Mouse (Mus musculus) ovary, postnatal 36 days (tissue): Measurements from ENCODE around the gene Mapkapk2.

ENCODE experiments used
- DNase-seq: peaks from one replicate; pipeline ENCODE4 v3.0.0; 2022; ENCODE audit warnings: low spot score, mixed read lengths

Gene Mapkapk2

DNA sequence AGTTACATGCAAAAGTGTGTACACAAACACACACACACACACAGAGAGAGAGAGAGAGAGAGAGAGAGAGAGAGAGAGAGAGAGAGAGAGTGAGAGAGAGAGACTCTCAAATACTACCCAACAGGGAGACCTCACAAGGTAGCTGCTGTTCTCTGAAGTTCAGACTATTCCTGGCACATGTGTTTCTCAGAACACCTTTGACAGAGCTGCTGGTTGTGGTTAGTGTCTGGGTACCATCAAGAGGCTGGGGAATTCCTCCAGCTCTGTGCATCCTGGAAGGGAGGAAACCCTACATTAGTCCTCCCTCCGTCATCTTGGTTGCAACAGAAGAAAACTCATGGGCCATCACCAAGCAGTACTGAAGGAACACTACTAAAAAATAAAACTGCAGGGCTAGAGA lies 16.9 kb downstream of the Mapkapk2 start:
- DNase-seq, result no peak

DNA sequence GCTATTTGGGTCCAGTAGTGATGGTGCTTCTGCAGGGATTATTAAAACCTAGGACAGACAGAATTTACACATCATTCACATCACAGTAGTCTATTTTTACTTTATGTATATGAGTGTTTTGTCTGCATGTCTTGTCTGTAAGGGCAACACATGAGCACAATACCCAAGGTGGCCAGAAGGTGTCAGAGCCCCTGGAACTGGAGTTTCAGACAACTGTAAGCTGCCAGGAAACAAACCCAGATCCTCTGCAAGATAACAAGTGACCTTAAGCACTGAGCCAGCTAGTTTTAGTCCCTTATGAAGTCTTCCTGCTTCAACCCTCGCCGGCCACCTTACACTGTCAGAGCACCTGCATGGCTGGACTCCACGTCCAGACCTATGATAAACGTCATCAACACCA lies 17.9 kb downstream of the Mapkapk2 start:
- no peak for DNase-seq

- DNase-seq, result no peak
Measured at GRCm38 (mm10) chr1:131078761-131079330, 18.8 kb downstream of the Mapkapk2 start.

GRCm38 (mm10) chr1:131075098-131075791 lies 22.4 kb downstream of the Mapkapk2 start:
- no peak for DNase-seq

DNA sequence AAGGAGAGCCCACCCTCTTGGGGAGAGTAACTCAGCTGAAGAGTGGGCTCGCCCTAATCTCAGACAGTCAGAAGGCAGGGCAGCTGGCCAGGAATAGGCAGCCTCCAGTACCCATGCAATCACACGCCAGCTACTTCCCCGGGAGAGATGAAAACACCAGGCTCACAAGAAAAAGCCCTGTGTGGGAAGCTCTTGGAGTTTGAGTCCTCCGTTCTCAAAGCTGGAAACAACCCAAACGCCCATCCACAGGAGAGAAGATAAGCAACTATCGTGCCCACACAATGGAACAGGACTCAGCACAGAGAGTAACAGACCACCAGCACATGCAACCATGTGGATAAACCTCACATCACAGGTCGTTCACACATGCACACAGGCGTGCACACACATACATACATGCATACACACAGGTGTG lies 23.1 kb downstream of the Mapkapk2 start:
- DNase-seq, result no peak

GRCm38 (mm10) chr1:131072376-131072990 lies 25.1 kb downstream of the Mapkapk2 start:
- DNase-seq, result no peak

DNA sequence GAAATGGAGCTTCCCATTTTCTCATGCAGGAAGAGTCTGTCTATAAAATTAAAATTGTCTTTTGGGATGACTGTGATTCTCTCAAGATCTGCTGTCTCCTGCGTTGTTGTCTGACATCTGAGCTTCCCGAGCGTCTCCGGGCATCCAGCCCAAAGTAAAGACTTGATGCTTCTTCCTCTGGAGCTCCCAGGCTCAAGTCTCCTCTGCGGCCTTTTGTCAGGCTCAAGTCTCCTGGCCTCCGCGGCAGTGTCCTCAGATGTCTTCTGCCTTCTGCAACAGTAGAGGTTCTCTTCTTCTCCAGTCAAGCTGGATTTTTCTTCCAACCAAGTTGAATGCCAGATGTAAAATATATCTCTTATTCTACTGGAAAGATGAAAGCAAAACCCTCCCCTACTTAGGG lies 28.6 kb downstream of the Mapkapk2 start:
- DNase-seq, result no peak

DNA sequence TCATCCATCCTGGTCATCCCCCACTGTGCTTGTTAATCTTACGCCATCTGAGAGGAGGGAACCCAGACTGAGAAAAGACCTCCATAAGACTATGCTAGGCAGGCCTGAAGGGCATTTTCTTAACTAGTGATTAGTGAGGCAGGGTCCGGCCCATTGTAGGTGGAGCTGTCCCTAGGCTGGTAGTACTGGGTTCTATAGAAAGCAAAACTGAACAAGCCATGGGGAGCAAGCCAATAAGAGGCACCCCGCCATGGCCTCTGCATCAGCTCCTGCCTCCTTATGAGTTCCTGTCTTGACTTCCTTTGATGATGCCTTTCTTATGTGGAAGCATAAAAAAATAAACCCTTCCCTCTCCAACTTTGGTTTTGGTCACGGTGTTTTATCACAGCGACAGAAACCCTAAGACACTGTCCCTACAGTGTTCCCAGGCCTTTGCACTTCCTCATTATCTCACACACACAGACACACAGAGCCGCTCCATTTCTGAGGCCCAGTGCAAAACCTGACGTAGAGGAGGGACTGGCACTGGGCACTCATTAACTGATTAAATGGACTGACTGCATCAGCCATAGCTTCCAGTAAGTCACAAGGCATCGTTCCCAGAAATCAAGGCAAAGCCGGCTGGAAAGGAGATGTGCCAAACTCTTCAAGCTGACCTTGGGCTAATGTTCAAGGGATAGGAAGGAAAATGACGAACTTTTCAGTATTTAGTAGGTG lies 29.5 kb downstream of the Mapkapk2 start:
- DNase-seq, result no peak

DNA sequence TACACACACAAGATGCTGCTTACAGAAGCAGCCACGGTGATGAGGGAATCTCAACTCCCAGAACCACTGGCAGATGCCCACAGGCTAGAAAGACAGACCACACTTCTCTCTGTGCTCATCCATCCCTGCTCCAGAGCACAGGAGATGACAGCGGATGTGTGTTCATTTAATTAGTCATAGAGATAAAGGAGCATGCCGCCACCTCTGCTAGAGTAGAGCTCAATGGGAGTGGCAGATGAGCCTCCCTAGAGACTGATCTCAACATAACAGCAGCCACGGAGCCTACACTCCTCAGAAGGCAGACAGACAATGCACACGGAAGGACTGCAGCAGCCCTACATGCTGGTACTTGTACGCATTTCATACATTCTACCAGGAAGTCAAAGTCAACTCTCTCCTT lies 33.4 kb downstream of the Mapkapk2 start:
- DNase-seq, result no peak

- DNase-seq, result no peak
Measured at GRCm38 (mm10) chr1:131062821-131063220, 34.8 kb downstream of the Mapkapk2 start.

DNA sequence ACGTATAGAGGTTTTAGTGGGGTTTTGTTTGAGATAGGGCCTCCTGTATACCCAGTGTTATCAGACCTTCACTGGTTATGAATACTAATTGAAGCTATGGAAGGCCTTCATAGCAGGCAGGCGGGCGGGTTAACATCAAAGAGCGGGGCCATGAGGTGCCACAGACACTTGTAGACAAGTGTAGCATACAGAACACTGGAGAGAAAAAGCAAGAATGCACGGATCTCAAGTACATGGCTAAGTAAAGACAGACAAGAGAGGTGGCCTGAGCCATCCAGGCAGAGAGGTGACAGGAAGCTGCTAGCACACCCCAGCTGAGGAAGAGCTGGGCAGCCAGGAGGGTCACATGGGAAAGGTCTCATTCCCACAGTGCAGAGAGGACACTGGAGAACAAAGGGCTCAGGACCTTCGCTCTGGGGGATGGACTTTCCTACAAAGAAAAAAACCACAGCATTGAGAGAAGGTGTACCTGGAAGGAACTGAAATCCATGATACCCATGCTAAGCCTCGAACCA lies 35.8 kb downstream of the Mapkapk2 start:
- DNase-seq, result no peak

DNA sequence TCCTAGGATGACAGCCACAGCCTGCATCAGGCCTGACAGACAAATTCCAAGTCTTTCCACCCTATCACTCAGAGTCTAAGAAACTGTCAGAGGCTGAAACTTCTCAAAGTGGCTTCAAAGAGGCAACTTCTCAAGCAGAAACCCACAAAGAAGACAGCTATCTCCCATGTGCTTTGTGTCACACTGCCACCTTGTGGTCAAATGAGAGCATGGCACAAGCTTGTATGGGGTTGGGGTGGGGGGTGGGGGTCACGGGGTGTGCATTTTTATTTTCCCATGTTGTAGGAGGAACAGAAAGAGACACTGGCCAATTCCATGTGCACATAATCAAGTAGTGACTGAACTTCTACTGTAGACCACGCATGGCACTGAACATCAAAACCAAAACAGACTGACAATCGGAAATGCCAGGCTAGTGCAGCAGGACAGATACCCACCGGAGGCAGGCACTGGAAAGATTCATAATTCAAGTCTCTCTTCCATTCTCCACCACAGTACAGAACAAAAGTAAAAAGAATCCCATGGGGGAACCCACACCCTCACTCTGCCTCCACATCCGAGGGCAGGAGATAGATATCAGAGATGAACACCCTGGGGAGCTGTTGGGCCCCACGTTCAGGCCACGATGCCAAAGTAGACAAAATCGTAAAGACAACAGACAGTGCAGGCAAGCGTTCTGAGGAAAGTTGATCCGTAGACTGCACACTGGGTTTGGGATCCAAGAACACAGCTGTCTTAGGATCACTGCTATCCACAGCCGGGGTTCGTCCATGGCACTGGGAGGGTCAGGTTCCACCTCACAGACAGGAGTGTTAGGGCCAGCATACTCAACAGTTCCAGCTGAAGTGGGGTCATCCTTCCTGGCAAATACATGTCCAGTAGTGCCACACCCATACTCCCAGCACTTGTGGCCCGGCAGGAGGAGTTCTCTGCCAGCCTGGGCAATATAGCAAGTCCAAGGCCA lies 37.1 kb downstream of the Mapkapk2 start:
- no peak for DNase-seq

DNA sequence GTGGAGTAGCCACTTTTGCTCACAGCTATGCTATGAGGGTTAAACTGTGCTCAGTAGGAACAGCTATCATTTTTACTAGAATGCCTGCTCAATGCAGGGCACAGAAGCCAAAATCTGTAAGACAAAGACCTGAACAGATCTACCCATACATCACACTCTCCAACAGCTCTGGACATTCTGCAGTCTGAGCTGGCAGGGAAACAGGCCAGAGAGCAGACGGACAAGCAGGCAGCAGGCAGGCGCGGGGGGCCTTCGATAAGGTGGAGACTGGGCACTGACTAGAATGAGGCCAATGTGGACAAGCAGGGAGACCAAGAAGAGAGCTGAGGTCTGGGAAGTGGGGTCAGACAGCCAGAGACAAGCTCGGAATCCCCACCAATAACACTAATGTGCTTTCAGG lies 37.8 kb downstream of the Mapkapk2 start:
- no peak for DNase-seq

DNA sequence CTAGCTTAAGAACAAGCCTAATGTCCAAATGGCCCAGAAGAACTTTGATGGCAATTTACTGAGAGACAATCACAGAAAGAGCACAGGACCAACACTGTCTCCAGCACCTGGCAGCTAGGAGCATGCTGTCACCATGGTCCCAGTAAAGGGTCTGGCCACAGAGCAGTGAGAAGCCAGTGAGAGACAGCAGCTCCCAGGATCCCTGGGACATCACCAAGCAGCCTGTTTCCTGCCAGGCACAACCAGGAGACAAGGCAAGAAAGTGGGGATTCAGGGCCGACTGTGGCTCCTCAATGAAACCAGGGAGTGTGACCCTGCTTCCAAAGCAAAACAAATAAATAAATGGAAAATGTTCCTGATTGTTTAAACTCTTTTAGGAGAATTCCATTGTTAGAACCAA lies 38.2 kb downstream of the Mapkapk2 start:
- no peak for DNase-seq

DNA sequence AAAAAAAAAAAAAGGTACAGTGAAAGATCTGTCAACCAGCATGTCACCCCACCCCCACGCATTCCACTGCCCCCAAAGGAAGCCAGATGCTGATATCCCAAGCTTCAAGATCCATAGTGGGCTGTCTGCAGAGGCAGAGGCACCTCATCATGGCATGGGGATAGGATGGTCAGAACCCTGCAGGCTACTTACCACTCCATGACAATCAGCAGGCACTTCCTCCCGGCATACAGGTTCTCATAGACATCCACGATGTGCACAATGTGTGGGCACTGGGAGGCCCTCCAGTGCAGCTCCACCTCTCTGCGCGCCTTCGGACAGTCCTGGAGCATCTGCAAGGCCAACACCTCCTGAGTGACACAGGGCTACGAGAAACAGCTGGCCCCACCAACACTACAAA lies 39.2 kb downstream of the Mapkapk2 start:
- DNase-seq, result no peak

DNA sequence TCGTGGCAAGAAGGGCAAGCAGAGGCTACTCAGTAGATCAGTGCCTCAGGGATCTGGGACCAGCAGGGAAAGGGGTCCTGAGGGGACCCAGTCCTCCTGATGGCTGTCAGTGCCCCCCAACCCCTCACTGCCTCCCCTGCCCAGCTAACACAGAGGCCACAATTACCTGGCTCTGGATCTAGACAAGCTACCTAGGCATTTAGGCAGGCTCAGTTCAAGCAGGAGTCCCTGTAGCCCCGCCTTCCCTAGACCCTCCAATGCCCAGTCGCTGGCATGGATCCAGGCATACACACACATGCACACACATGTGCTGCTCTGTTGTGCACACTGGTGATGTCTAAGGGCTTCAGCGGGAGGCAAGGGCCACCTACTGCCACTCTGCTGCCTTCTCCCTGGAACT lies 43.4 kb downstream of the Mapkapk2 start:
- no peak for DNase-seq

DNA sequence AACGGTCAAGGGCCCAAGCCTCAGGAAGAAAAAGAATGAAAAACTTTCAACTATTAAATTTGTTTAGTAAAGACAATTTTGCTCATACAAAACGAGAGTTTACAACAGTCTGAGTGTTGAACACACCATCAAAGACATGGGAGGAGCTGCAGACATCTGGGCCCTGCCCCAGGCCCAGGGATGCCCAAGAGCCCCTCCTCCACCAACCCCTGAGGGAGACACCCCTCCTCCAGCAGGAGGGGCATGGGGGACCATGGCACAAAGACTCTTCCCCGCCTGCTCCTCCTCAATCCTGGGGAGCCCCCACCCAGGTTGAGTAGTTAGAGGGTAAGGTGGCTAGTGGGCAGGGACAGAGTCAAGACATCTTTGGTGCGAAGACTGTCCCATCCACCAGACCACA lies 44.0 kb downstream of the Mapkapk2 start:
- no peak for DNase-seq

DNA sequence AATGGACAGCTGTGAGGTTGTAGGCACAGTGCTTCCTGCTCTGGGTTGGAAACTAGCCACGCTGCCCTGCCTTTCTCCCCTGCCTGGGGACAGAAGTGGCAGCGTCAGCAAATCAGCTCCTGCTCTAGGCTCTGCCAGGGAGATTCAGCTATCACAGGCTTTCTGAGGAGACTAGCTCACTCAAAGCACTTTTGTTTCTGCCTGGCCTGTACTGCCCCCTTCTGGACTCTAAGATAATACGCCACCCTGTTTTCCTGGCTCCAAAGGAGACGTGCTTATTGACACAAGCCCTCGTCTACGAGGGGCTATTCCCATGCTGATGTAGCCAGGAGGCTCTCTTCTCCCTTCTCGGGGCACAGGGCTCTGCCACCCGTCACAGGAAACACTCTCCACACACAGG lies 44.4 kb downstream of the Mapkapk2 start:
- DNase-seq, result peak; percentile 43

DNA sequence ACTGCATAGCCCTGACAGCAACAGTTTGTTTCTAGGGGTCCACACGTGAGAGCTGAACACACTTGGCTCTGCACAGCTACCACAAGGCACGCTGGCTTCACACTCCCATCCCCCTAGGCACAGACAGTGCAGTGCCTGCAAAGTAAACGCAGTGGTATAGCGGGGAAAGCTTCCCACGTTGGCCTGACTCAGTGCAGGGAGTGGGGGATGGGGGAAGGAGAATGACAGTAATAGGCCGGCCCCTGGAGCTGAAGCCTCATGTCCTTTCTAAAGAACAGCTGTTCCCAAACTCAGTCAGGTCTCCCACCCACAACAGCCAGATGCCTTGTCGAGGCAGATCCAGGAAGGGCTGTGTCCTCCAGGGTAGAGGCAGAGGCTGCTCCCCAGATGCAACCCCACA lies 46.6 kb downstream of the Mapkapk2 start:
- no peak for DNase-seq

DNA sequence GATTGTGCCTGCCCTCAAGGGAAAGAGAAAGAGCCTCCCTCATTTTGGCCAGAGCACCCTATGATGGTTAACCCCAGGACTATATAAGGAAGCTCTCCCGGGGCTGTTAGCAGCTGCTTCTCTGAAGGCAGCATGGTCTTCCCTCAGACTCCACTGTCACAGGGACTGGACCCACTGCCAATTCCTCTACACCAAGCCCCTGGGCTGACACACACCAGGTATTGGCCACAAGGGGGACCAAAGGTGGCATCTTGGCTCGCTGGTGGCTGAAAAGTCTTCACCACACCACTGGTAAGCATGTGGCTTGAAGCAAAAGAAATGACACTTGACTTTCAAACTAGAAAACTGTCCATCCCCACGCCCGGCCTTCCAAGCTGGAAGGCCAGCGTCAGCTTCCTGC lies 47.0 kb downstream of the Mapkapk2 start:
- no peak for DNase-seq

- DNase-seq, result no peak
Measured at GRCm38 (mm10) chr1:131050011-131050410, 47.6 kb downstream of the Mapkapk2 start.

DNA sequence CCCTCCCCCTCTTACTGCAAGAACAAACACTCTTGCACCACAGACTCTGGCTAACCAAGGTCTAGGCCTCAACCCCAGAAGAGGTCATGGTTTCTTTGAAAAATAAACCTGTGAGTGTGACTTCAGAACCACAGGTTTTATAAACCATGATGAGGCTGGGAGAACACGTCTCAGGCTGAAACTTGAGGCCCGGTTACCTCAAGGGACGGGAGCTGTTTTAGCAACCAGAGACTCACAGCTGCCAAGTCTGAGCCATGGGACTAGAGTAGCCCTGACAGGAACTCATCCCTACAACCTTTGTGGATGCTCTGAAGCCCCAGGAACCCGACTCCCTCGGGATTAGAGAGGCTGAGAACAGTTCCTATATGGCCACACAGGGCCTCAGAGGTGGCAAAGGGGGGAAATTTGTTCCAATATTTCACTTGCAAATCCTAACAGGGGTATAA lies 48.2 kb downstream of the Mapkapk2 start:
- no peak for DNase-seq
